Mouse (Mus musculus) splenic B cell, adult 2 months (primary cell): ENCODE measurements around the gene Avpi1.
A peak's percentile ranks its signal among the peaks of the same experiment; 100 is the strongest.

Experiments used
- DNase-seq: peaks from one replicate; pipeline ENCODE4 v3.0.0-alpha.2; 2011; ENCODE audit warnings: low read depth, low spot score
- H3K27me3 ChIP-seq: 2 replicates; pipeline ENCODE4 v1.6.1; 2012; ENCODE audit warnings: mild to moderate bottlenecking, low read length, moderate library complexity, mixed read lengths; ENCODE audit not compliant: control insufficient read depth, poor library complexity, insufficient read depth, severe bottlenecking
- H3K36me3 ChIP-seq: 2 replicates; pipeline ENCODE4 v1.6.1; 2012; ENCODE audit warnings: mild to moderate bottlenecking, low read length, moderate library complexity, mixed read lengths; ENCODE audit not compliant: control insufficient read depth, poor library complexity, insufficient read depth, severe bottlenecking

Gene Avpi1

DNA sequence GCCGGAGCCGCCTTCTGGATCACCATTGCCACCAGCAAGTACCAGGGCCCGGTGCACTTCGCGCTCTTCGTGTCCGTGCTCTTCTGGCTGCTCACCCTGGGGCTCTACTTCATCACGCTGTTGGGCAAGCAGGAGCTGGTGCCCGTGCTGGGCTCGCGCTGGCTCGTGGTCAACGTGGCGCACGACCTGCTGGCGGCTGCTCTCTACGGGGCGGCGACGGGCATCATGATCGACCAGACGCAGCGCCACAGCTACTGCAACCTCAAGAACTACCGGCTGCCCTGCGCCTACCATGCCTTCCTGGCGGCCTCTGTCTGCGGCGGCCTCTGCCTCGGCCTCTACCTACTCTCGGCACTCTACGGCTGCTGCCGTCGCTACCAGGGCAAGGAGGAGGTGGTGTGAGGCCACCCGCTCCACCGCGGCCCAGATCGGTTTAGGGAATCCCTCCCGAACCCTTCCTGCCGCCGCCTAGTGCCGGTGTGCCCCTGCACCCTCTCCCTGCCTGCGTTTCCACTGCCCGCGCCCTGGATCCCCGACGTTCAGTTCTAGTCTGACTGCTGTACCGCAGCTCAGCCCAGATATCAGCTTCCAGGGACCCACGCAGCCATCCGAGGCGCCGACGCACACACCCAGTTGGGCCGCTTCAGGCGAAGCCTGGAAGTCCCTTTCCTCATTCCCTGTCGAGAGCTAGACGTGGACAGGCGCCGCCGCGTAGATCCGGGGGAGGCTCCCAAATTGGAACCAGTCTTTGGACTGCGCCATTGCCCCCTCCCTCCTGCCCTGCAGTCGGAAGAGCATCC, 19.1 kb upstream of the Avpi1 start:
- Histone ChIP-seq H3K36me3 (no peaks in the 10 kb centered on the region), H3K27me3 (no peaks in the 10 kb centered on the region)
- DNase-seq: peak; percentile 40

DNA sequence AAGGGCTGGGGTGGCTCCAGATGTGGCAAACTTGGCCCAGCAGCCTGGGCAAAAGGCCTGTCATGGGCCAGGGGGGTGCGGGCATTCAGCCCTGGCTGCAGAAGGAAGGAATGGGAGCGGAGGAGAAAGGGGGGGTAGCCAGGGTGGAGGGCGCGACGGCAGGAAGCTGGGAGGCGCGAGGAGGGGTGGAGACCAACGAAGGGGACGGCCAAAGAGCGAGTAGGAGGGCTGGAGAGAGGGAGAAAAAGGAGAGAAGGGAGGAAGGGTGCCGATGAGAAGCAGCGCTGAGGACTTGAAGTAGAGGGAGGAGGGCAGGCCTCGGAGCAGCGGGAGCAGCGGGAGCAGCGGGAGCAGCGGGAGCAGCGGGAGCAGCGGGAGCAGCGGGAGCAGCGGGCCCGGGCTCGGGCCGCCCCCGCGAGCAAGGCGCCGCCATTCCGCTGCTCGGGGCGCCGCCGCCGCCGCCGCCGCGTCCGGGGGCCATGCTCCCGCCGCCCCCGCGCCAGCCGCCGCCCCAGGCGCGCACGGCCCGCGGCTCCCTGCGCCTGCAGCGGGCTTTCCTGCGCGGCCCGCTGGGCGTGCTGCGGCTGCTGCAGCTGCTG, 18.4 kb upstream of the Avpi1 start, which contains the start of gene Marveld1:
Marveld1 (plus strand) TSS at position 231 of the 599 bp plus-strand sequence.
- H3K27me3 ChIP-seq: no peaks in the 10 kb centered on the region
- no peaks in the 10 kb centered on the region for H3K36me3 ChIP-seq
- DNase-seq: no peak

DNA sequence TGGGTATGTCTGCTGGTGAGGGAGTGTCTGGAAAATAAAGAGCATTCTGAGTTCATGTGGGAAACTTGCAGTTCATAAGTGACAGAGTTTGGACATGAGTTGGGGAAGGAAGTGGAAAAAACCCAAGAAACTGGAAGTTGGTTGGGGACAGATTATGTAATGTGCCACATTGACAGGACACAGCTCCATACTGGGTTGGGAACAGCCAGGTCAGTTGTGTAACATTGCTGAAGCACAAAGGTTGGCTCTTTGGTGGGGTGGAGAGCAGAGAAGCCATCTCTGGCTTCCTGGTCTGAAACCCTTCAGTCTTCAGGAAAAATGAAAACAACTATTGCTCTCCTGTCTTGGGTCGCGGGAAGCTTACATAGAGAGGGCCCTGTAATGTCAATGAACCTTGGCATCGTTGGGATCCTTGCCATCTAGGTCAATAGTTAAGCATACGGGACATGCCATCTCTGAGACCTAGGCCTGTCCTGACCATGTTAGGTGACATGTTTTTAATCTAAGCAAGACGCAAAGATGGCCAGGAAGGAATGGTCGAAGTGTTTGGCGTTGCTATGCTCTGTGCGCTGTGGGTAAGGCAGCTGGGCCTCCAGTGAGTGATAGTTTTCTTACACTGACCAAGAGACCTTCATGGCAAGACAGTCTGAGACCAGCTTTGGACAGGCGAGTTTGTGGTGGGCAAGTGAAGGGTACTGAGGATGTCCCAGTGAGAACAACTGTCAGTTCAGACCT, 17.6 kb upstream of the Avpi1 start:
- Histone ChIP-seq H3K27me3 (no peaks in the 10 kb centered on the region), H3K36me3 (no peaks in the 10 kb centered on the region)
- DNase-seq: no peak

DNA sequence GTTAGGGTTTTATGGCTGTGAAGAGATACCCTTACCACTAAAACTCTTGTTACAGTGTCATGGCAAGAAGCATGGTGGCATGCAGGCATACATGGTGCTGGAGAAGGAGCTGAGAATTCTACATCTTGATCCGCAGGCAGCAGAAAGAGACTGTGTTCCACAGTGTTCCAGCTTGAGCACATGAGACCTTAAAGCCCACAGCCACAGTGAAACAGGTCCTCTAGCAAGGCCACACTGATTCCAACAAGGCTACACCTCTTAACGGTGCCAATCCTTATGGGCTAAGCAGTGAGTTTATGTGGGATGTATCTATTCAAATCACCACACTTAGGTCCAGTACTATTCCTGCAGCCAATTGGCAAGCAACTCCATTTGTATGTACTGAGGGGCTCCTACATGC, 16.9 kb upstream of the Avpi1 start:
- Histone ChIP-seq H3K27me3 (no peaks in the 10 kb centered on the region), H3K36me3 (no peaks in the 10 kb centered on the region)
- no peak for DNase-seq

DNA sequence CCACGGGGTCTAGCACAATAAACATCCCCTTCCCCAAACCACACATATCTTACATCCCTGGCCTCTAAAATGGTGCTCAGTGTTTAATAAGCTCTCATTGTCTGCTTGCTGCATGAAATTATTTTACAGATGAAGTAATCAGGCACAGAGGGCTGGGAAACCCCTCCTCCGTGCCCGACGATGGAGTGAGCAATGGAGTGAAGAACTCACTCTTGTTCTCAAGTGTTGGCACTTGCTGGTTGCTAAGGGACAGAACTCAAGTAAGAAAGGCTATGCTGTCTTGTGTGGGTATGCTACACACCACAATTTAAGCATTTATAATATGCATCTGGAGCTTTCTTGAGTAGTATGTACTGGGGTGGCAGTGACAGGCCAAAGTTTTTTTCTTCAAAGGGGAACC, 16.4 kb upstream of the Avpi1 start:
- H3K36me3 ChIP-seq: no peaks in the 10 kb centered on the region
- DNase-seq: no peak
- H3K27me3 ChIP-seq: no peaks in the 10 kb centered on the region

DNA sequence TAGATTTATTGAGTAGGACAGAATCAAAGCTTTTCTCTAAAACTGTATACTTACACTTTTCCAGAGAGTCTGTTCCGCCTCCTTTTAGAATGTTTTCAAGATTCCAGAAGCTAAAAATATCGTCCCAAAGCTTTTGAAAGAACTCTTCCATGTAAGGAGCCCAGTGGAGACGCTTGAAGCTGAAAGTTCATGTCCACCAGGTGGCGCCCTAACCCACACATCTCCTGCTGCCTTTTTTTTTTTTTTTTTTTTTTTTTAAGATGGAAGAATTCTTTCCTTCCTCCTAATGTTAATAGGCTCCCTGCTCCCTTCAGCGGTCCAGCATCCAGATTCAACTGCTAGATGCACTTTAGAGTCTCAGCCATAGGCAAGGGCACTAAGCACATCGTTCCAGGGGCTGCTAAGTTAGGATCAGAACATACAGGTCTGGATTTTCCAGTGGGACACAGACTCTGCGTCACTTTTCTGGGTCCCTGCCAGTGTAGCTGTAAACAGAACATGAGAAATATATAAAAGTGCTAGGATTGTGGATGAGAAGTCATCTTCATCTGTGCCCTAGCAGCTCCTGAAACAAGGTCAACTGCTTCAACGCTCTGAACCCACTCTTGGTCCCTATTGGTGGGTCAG, 15.8 kb upstream of the Avpi1 start:
- Histone ChIP-seq H3K36me3 (no peaks in the 10 kb centered on the region), H3K27me3 (no peaks in the 10 kb centered on the region)
- DNase-seq: peak; percentile 88

GRCm38 (mm10) chr19:42144067-42144466, 15.2 kb upstream of the Avpi1 start:
- no peaks in the 10 kb centered on the region for H3K27me3 ChIP-seq
- DNase-seq: peak; percentile 63
- no peaks in the 10 kb centered on the region for H3K36me3 ChIP-seq

- Histone ChIP-seq H3K36me3 (no peaks in the 10 kb centered on the region), H3K27me3 (no peaks in the 10 kb centered on the region)
- DNase-seq: no peak
Observed at GRCm38 (mm10) chr19:42142757-42143156, 13.9 kb upstream of the Avpi1 start.

- no peaks in the 10 kb centered on the region for H3K36me3 ChIP-seq
- H3K27me3 ChIP-seq: no peaks in the 10 kb centered on the region
- no peak for DNase-seq
Observed at GRCm38 (mm10) chr19:42141998-42142397, 13.1 kb upstream of the Avpi1 start.

DNA sequence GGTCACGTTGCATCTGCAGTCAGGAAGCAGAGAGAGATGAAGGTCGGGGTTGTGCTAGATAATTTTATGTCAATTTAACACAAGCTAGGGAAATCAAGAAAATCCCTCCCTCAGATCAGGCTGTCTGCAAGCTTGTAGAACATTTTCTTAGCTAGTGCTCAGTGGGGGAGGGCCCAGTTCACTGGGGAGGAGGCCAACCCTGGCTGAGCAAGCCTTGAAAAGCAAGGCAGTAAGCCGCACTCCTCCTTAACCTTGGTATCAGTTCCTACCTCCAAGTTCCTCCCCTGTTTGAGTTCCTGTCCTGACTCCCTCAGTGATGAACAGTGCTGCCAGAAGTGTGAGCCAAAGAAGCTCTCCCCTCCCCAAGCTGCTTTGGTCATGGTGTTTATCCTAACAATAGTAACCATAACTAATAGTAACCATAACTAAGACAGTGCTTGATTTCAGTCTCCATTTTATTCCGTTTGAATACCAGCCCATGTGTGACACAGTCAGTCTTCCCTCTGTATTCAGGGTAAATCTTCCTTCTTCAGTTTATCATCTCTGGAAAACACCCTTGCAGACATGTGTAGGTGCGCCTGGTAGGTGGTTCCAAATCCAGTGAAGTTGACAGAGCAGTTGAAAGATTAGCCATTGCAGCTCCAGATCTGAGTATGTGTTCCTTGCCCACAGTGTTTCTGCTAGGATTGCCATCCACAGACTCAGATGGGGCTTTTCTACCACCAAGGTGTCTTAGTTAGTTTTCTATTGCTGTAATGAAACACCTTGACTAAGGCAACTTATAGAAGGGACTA, 11.1 kb upstream of the Avpi1 start:
- peak; percentile 11 for DNase-seq
- no peaks in the 10 kb centered on the region for H3K27me3 ChIP-seq
- H3K36me3 ChIP-seq: no peaks in the 10 kb centered on the region

- Histone ChIP-seq H3K27me3 (no peaks in the 10 kb centered on the region), H3K36me3 (no peaks in the 10 kb centered on the region)
- DNase-seq: no peak
Observed at GRCm38 (mm10) chr19:42138517-42139285, 9.8 kb upstream of the Avpi1 start.

- H3K27me3 ChIP-seq: no peaks in the 10 kb centered on the region
- no peaks in the 10 kb centered on the region for H3K36me3 ChIP-seq
- DNase-seq: no peak
Observed at GRCm38 (mm10) chr19:42137167-42137672, 8.4 kb upstream of the Avpi1 start.

DNA sequence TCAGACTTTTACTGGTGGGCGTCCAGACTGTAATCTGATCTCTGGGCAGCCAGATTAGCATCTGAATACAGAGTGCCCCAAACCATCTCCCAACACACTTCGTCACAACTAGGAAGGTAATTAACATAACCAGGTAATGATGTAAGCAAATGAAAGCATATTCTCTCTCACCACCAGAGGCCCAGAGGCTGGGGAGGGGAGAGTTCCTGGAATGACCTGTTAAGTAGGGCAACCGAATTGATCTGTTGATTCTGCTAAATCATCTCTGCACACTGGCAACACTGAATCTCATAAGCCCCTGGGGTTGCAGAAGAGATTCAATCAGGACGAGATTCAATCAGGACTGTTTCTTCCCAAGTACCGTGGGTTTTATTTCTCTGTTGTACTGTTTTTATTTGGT, 7.3 kb upstream of the Avpi1 start:
- H3K36me3 ChIP-seq: no peaks in the 10 kb centered on the region
- DNase-seq: no peak
- H3K27me3 ChIP-seq: no peaks in the 10 kb centered on the region
